Mouse (Mus musculus): ENCODE measurements around the gene Bnipl. TPM values are rescaled to one million over a fixed set of nuclear protein-coding genes. Genes with fewer than 3 reads are reported as not detected.
"Not testable (repeated sequence)": the region's sequence is repeated elsewhere in the genome, so short reads cannot be mapped to it uniquely, and the experiment has no call there.

Bnipl gene
- total and polyA plus RNA-seq, 2 experiments from 2014 or later: not detected

- peak overlapping the region; percentile 63 for H3K4me2 ChIP-seq (ENCODE audit: low read depth, low read length)
- no peak for ATAC-seq
- WGBS: 78% methylated on average over 6 of the region's 6 CpGs
- no peaks in the 10 kb centered on the region for H3K27me3 ChIP-seq (ENCODE audit: insufficient read depth, low read length)
- peaks cover 5% of the 10 kb centered on the region; the same call in 1 of the 2 replicates for H3K4me1 ChIP-seq (ENCODE audit: insufficient read depth, low read length)
- peak overlapping the region; percentile 88; the same call in 1 of the 2 replicates for H3K9ac ChIP-seq (replicated peaks; ENCODE audit: low read length)
- H3K4me3 ChIP-seq (ENCODE audit: low read length): 0 out of 2 replicates have a peak overlapping the region, but pooled peaks have one; percentile 69
- peaks cover 27% of the 10 kb centered on the region for H3K36me3 ChIP-seq (ENCODE audit: insufficient read depth, low read length)
- no peak for DNase-seq (ENCODE audit: low spot score)
- H3K9me3 ChIP-seq (ENCODE audit: low read length): no peaks in the 10 kb centered on the region
- H3K27ac ChIP-seq: peak overlapping the region; percentile 98
- TF ChIP-seq CTCF (IDR thresholded peaks at IDR 0.05; ENCODE audit: low read depth): no peak
Observed at GRCm38 (mm10) chr3:95218466-95219137, 32.4 kb downstream of the Bnipl start.

- ATAC-seq (peak; percentile 90), DNase-seq (ENCODE audit: low spot score) (peak; percentile 94)
- Histone ChIP-seq H3K4me2 (ENCODE audit: low read depth, low read length) (peak within 1 kb of the TSS; percentile 63), H3K36me3 (ENCODE audit: insufficient read depth, low read length) (peaks cover 21% of the 10 kb centered on the region), H3K27me3 (ENCODE audit: insufficient read depth, low read length) (no peaks in the 10 kb centered on the region), H3K4me3 (ENCODE audit: low read length) (peak within 1 kb of the TSS; percentile 69), H3K9me3 (ENCODE audit: low read length) (no peaks in the 10 kb centered on the region), H3K4me1 (ENCODE audit: insufficient read depth, low read length) (peaks cover 5% of the 10 kb centered on the region; the same call in 1 of the 2 replicates), H3K9ac (replicated peaks; ENCODE audit: low read length) (peak within 1 kb of the TSS; percentile 88), H3K27ac (peak within 1 kb of the TSS; percentile 98)
- WGBS: under 1% methylated on average over 55 of the region's 56 CpGs
- TF ChIP-seq CTCF (IDR thresholded peaks at IDR 0.05; ENCODE audit: low read depth): peak; percentile 86
Observed at GRCm38 (mm10) chr3:95217255-95218134, 33.5 kb downstream of the Bnipl start, which contains the start of gene Gabpb2. Gene Gabpb2, minus strand, starts transcription at chr3:95217916.

GRCm38 (mm10) chr3:95216655-95217254 lies 34.2 kb downstream of the Bnipl start:
- ATAC-seq: peak; percentile 33

GRCm38 (mm10) chr3:95213609-95213975 lies 37.4 kb downstream of the Bnipl start:
- 100% methylated on average over 1 of the region's 1 CpGs for WGBS
- no peak for TF ChIP-seq CTCF (IDR thresholded peaks at IDR 0.05; ENCODE audit: low read depth)
- Histone ChIP-seq H3K36me3 (ENCODE audit: insufficient read depth, low read length) (peaks cover 7% of the 10 kb centered on the region), H3K27me3 (ENCODE audit: insufficient read depth, low read length) (no peaks in the 10 kb centered on the region), H3K4me2 (ENCODE audit: low read depth, low read length) (no peak overlapping the region), H3K27ac (no peak overlapping the region), H3K9me3 (ENCODE audit: low read length) (no peaks in the 10 kb centered on the region), H3K4me1 (ENCODE audit: insufficient read depth, low read length) (peaks cover 5% of the 10 kb centered on the region; the same call in 1 of the 2 replicates), H3K4me3 (ENCODE audit: low read length) (no peak overlapping the region), H3K9ac (replicated peaks; ENCODE audit: low read length) (no peak overlapping the region)
- ATAC-seq: no peak
- DNase-seq (ENCODE audit: low spot score): no peak

More at GRCm38 (mm10) chr3:95216655-95217254, 34.2 kb downstream of the Bnipl start:
- Histone ChIP-seq H3K36me3 (ENCODE audit: insufficient read depth, low read length) (peaks cover 21% of the 10 kb centered on the region), H3K9me3 (ENCODE audit: low read length) (no peaks in the 10 kb centered on the region), H3K27ac (peak overlapping the region; percentile 98), H3K27me3 (ENCODE audit: insufficient read depth, low read length) (no peaks in the 10 kb centered on the region), H3K4me1 (ENCODE audit: insufficient read depth, low read length) (peaks cover 5% of the 10 kb centered on the region; the same call in 1 of the 2 replicates), H3K4me3 (ENCODE audit: low read length) (peak overlapping the region; percentile 69), H3K4me2 (ENCODE audit: low read depth, low read length) (peak overlapping the region; percentile 63), H3K9ac (replicated peaks; ENCODE audit: low read length) (peak overlapping the region; percentile 88; the same call in 1 of the 2 replicates)
- TF ChIP-seq CTCF (IDR thresholded peaks at IDR 0.05; ENCODE audit: low read depth): no peak
- WGBS: 17% methylated on average over 4 of the region's 4 CpGs
- no peak for DNase-seq (ENCODE audit: low spot score)

- H3K27ac ChIP-seq; ATAC-seq; H3K9me3 ChIP-seq (ENCODE audit: low read length); H3K4me2 ChIP-seq (ENCODE audit: low read depth, low read length); H3K9ac ChIP-seq (replicated peaks; ENCODE audit: low read length); H3K27me3 ChIP-seq (ENCODE audit: insufficient read depth, low read length); H3K4me3 ChIP-seq (ENCODE audit: low read length); H3K4me1 ChIP-seq (ENCODE audit: insufficient read depth, low read length); DNase-seq (ENCODE audit: low spot score); H3K36me3 ChIP-seq (ENCODE audit: insufficient read depth, low read length): not testable (repeated sequence)
- 85% methylated on average over 9 of the region's 10 CpGs for WGBS
Observed at GRCm38 (mm10) chr3:95212889-95213608, 37.9 kb downstream of the Bnipl start.

- H3K9ac ChIP-seq (replicated peaks; ENCODE audit: low read length): no peak overlapping the region
- no peak overlapping the region for H3K4me2 ChIP-seq (ENCODE audit: low read depth, low read length)
- H3K36me3 ChIP-seq (ENCODE audit: insufficient read depth, low read length): peaks cover 7% of the 10 kb centered on the region
- H3K4me1 ChIP-seq (ENCODE audit: insufficient read depth, low read length): no peaks in the 10 kb centered on the region
- no peak overlapping the region for H3K27ac ChIP-seq
- H3K4me3 ChIP-seq (ENCODE audit: low read length): no peak overlapping the region
- ATAC-seq (no peak), DNase-seq (ENCODE audit: low spot score) (no peak)
- H3K9me3 ChIP-seq (ENCODE audit: low read length): no peaks in the 10 kb centered on the region
- H3K27me3 ChIP-seq (ENCODE audit: insufficient read depth, low read length): no peaks in the 10 kb centered on the region
- no peak for TF ChIP-seq CTCF (IDR thresholded peaks at IDR 0.05; ENCODE audit: low read depth)
- WGBS: 32% methylated on average over 2 of the region's 2 CpGs
Observed at GRCm38 (mm10) chr3:95210585-95210984, 40.4 kb downstream of the Bnipl start.

Data from hindbrain, postnatal 0 days (tissue).